Mouse (Mus musculus) CD4-positive, CD25-positive, alpha-beta regulatory T cell, adult 2 months (primary cell): Measurements from ENCODE around the gene Ssr2.

Experiments used
- DNase-seq: peaks from one replicate; pipeline ENCODE4 v3.0.0-alpha.2; 2012; ENCODE audit warnings: low read depth, low spot score

Gene Ssr2

GRCm38 (mm10) chr3:88575540-88575939 is at the start of gene Ssr2:
TSS of gene Ssr2 (plus strand) at chr3:88575876.
- no peak for DNase-seq

- peak; percentile 94 for DNase-seq
These were observed 49.2 kb upstream of the Ssr2 start for GRCm38 (mm10) chr3:88526157-88527131.

DNA sequence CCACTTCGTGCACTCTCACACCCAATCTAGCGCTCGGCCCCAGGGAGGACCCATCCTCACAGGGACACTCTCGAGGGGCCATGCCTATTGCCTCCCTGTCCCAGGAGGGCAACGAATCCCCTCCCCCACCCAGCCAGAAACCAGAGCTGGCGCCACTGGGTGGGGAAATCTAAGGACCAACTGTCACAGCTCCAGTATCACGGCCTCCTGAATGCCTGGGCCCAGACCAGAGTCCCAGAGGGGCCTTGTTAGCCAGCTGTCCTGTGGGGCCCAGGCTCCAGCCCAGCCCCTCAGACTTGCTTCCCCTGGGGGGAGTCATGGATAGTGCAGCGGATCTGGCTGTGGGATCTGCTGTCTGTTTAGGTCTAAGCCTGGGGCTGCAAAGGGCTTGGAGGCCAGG is 48.1 kb upstream of the Ssr2 start:
- DNase-seq = no peak

- DNase-seq = no peak
These were observed 47.0 kb upstream of the Ssr2 start for GRCm38 (mm10) chr3:88528646-88529045.

- DNase-seq = no peak
These were observed 46.3 kb upstream of the Ssr2 start for GRCm38 (mm10) chr3:88529204-88530000.

GRCm38 (mm10) chr3:88530082-88530864 is 45.4 kb upstream of the Ssr2 start:
- DNase-seq = no peak

DNA sequence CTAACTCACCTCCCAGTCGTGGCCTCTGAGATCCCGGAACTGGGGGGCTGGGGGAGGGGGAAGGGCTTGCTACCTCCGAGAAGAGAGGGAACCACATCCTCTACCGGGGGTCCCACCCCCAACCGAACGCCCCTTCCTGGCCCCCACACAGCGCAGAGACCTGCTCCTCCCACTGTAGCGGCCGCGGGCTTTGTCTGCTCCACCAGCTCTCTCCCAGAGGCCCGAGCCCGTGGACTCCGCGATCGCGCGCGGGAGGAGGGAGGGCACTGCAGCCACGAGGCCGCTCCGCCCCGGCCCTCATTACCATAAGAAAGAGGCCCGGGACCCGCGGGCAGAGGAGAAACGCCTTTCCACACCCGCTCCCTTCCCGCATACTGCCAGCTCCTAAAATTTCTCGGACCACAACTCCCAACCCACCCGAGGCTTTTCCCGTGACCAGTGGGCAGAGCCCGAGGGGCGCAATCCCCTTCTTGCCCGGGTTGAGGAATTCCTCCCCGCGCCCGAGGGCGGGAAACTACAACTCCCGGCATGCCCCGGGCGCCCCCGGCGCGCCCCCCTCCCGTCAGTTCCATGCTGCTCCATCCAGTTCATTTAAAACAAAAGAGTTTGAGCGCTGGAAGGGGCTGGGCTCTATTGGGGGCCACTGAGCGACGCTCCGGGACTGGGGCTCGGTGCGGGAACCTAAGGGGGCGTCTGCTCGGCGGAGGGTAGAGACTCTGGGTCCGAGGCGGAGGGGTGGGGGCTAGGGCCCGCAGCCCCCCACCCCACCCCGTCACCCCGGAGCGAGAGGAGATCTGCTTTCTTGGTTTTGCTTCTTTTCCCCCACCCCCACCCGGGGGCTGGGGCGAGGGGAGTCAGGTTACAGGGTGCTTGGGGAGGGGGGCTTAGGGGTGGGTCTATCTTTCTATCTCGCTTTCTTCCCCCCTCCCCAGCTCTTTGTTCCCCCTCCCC is 44.1 kb upstream of the Ssr2 start:
- DNase-seq = peak; percentile 84

DNA sequence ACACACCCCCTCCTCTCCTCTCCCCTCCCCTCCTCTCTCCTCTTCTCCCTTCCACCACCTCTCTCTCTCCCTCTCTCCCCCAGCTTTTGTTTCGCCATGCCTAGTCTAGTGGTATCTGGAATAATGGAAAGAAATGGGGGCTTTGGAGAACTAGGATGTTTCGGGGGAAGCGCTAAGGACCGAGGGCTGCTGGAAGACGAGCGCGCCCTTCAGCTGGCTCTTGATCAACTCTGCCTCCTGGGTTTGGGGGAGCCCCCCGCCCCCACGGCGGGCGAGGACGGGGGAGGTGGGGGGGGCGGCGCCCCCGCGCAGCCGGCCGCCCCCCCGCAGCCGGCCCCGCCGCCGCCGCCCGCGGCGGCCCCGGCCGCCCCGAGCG is 43.4 kb upstream of the Ssr2 start, which contains the start of gene Mex3a:
TSS of gene Mex3a (plus strand) at position 97 of the 376 bp plus-strand sequence.
- DNase-seq = no peak

GRCm38 (mm10) chr3:88532689-88533511 is 42.8 kb upstream of the Ssr2 start:
- DNase-seq = peak; percentile 42

- no peak for DNase-seq
These were observed 42.0 kb upstream of the Ssr2 start for GRCm38 (mm10) chr3:88533706-88534105.

DNA sequence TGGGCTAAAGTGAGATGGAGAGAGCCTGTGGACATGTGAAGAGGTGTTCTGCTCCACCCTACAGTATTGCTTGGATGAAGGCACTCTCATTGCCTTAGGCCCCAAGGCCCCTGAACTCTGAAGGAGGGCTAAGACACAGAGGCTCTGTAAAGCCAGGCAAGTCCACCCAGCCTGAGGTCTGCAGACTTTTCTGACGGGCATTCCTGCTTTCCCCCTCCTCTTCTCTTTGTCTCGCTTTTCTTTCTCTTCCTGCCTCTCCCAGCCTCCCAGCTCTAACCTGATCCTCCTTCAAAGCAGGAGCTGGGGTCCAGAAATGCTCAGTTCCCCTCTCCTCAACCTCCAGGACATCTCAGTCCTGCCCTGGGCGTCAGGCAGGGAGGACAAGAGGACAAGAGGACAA is 40.7 kb upstream of the Ssr2 start:
- DNase-seq = no peak

DNA sequence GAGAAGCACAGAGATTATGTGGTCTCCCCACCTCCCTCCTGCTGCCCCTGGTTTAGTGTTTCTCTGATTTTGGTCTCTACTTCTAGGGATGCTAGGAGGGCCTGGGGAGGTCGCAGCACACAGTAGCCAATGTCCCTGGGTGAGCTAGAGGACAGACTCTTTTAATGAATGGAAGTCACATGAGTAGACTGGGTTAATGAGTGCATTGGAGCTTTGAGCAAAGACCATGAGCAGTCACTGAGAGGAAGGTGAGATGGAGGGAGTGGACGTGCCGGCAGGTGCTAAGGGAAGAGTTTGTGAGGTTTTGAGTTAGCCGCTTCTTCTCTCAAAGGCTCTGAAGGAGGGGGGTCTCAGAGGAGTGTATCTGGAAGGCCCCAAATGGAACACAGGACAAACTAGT is 40.1 kb upstream of the Ssr2 start:
- DNase-seq = no peak

GRCm38 (mm10) chr3:88536103-88536930 is 39.4 kb upstream of the Ssr2 start:
- DNase-seq = peak; percentile 46

- no peak for DNase-seq
These were observed 38.5 kb upstream of the Ssr2 start for GRCm38 (mm10) chr3:88537146-88537545.

- DNase-seq = no peak
These were observed 37.2 kb upstream of the Ssr2 start for GRCm38 (mm10) chr3:88538271-88539145.

- DNase-seq = no peak
These were observed 36.3 kb upstream of the Ssr2 start for GRCm38 (mm10) chr3:88539397-88539796.

DNA sequence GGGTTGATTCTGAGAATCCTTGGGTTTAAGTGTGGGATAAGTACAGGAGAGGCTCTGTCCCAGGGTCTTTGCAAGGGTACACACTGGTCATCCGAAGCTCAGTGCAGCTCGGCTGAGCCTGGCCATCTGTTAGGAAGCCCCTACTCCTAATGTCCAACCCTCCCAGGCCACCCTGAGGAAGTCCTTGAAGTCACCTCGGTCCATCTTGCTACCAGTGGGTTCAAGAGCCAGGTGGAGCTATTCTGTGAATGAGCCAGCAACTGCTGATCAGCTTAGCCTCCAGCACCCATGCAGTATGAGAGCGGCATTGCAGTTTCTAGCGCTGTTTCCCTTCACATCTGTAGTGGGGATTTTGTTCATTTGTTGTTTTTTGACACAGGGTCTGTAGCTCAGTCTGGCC is 35.6 kb upstream of the Ssr2 start:
- no peak for DNase-seq
